Mouse (Mus musculus): ENCODE results near the gene Prtg.

- TF ChIP-seq CTCF (IDR thresholded peaks at IDR 0.05; ENCODE audit: low read depth, low read length) (no peak), POLR2A (IDR thresholded peaks at IDR 0.05; ENCODE audit: borderline replicate concordance, low read depth, low read length) (no peak)
These were observed 31.0 kb downstream of the Prtg start for GRCm38 (mm10) chr9:72837598-72838160.
